Comparison of ENCODE assay signal across 20 mouse cellular contexts in genomic region chr13:18827029-18827428, GRCm38 (mm10).
DNase-seq lines count a peak whose midpoint lies in the region; ATAC-seq and TF ChIP-seq lines count a peak whose summit lies in the region.
"Had no signal": no experiment of that assay in that cellular context is flagged by ENCODE, and none has a peak within 500 bp of the region (broad histone marks: within the 10 kb centered on the region; RNA-seq: fewer than 3 reads in every experiment).

No protein-coding gene starts in this region.

- H3K36me3 ChIP-seq in MEL (ENCODE audit: control insufficient read depth in 1 of 2, insufficient read depth in 2 of 2, low read length in 2 of 2) = peaks cover 0 to 10% of the 10 kb centered on the region in 2 experiments; a peak in 2 of 4 replicates
- peaks cover 3% of the 10 kb centered on the region; the same call in 1 of the 2 replicates for H3K36me3 ChIP-seq in liver, embryonic 14.5 days (replicated peaks; ENCODE audit: control insufficient read depth, insufficient read depth, low read depth)
- H3K36me3 ChIP-seq in hindbrain, postnatal 0 days (ENCODE audit: insufficient read depth, low read length) = peaks cover 4% of the 10 kb centered on the region

- TF ChIP-seq RAD21 in MEL (IDR thresholded peaks at IDR 0.05; ENCODE audit: low read depth, low read length) = no peak

- TF ChIP-seq EP300 in MEL (IDR thresholded peaks at IDR 0.05; ENCODE audit: low read depth in 1 of 2, low read length in 2 of 2) = peak in 1 of 2 experiments; percentile 52; a peak in 2 of 4 replicates
- TF ChIP-seq EP300 in liver, embryonic 14.5 days (IDR thresholded peaks at IDR 0.05; ENCODE audit: low read depth) = peak; percentile 67

- peak; percentile 9 for DNase-seq in MEL (ENCODE audit: low read depth, low spot score)
- DNase-seq in liver, embryonic 14.5 days (ENCODE audit: low read depth in 3 of 3, low spot score in 3 of 3) = peak; percentile 14 to 33 (median 15)
- DNase-seq in hindbrain, postnatal 0 days (ENCODE audit: low spot score) = no peak
- DNase-seq in cerebellum, adult 18-20 months = no peak
- DNase-seq in frontal cortex, postnatal 25 days (ENCODE audit: low spot score in 2 of 2) = no peak
- DNase-seq: adrenal gland, postnatal 10 days; cerebellum, adult 2 months; cerebellum, postnatal 14 days; forebrain, postnatal 0 days; gastrocnemius, postnatal 36 days; heart, adult 11 months; heart, postnatal 4 days had no signal

- H3K79me2 ChIP-seq in MEL (ENCODE audit: control insufficient read depth, insufficient read depth, low read length, poor library complexity) = no peaks in the 10 kb centered on the region

- H3K4me2 ChIP-seq in liver, embryonic 14.5 days (ENCODE audit: low read depth) = no peak overlapping the region
- no peak overlapping the region for H3K4me2 ChIP-seq in hindbrain, postnatal 0 days (ENCODE audit: low read depth, low read length)
- H3K4me2 ChIP-seq: embryonic facial prominence, embryonic 12.5 days; forebrain, embryonic 12.5 days; heart, embryonic 13.5 days; hindbrain, embryonic 12.5 days; intestine, embryonic 15.5 days had no signal

- H3K4me3 ChIP-seq in MEL (ENCODE audit: control insufficient read depth in 1 of 2, insufficient read depth in 1 of 2, low read depth in 2 of 2, low read length in 2 of 2) = no peak overlapping the region
- H3K4me3 ChIP-seq in liver, embryonic 14.5 days (ENCODE audit: insufficient read depth in 1 of 2, low read depth in 2 of 2, low read length in 2 of 2) = no peak overlapping the region
- H3K4me3 ChIP-seq in hindbrain, postnatal 0 days (ENCODE audit: low read length) = no peak overlapping the region
- H3K4me3 ChIP-seq: embryonic facial prominence, embryonic 12.5 days; forebrain, embryonic 12.5 days; heart, embryonic 13.5 days; hindbrain, embryonic 12.5 days; intestine, embryonic 15.5 days had no signal

- 0 out of 2 replicates have a peak, but pooled peaks have one; percentile 42 for ATAC-seq in erythroid progenitor cell, adult 5-6 weeks (replicated peaks; ENCODE audit: low FRiP score, poor library complexity, severe bottlenecking)
- ATAC-seq in liver, embryonic 14.5 days (ENCODE audit: insufficient read depth) = peak; percentile 89
- peak; percentile 90 for ATAC-seq in megakaryocyte-erythroid progenitor cell, adult 5-6 weeks (replicated peaks; ENCODE audit: low FRiP score, low TSS enrichment, poor library complexity, severe bottlenecking)
- ATAC-seq in hindbrain, postnatal 0 days = no peak
- ATAC-seq: forebrain, postnatal 0 days; intestine, embryonic 15.5 days had no signal

- peaks cover 0 to 11% of the 10 kb centered on the region in 2 experiments; a peak in 2 of 4 replicates for H3K4me1 ChIP-seq in MEL (ENCODE audit: control insufficient read depth in 1 of 2, insufficient read depth in 2 of 2, low read length in 2 of 2)
- H3K4me1 ChIP-seq in liver, embryonic 14.5 days (replicated peaks; ENCODE audit: control insufficient read depth in 2 of 2, insufficient read depth in 2 of 2, low read length in 1 of 2) = peaks cover 3 to 13% of the 10 kb centered on the region in 2 experiments; a peak in 3 of 4 replicates
- no peaks in the 10 kb centered on the region for H3K4me1 ChIP-seq in hindbrain, postnatal 0 days (ENCODE audit: insufficient read depth, low read length)
- H3K4me1 ChIP-seq: embryonic facial prominence, embryonic 12.5 days; heart, embryonic 13.5 days; intestine, embryonic 15.5 days had no signal

- TF ChIP-seq POLR2A in MEL (IDR thresholded peaks at IDR 0.05; ENCODE audit: control insufficient read depth in 1 of 2, insufficient read depth in 1 of 2, low read depth in 1 of 2, low read length in 2 of 2, poor library complexity in 1 of 2) = no peak

- no peaks in the 10 kb centered on the region for H3K27me3 ChIP-seq in MEL (ENCODE audit: control insufficient read depth in 1 of 2, insufficient read depth in 2 of 2, low read length in 2 of 2)
- H3K27me3 ChIP-seq in liver, embryonic 14.5 days (ENCODE audit: control insufficient read depth, insufficient read depth, low read length) = no peaks in the 10 kb centered on the region
- no peaks in the 10 kb centered on the region for H3K27me3 ChIP-seq in hindbrain, postnatal 0 days (ENCODE audit: insufficient read depth, low read length)
- H3K27me3 ChIP-seq: CH12.LX; embryonic facial prominence, embryonic 12.5 days; forebrain, embryonic 12.5 days; heart, embryonic 13.5 days; hindbrain, embryonic 12.5 days; intestine, embryonic 15.5 days had no signal

- H3K27ac ChIP-seq in MEL (ENCODE audit: control insufficient read depth, low read depth, low read length) = no peak overlapping the region; the same call in 1 of the 2 replicates
- no peak overlapping the region for H3K27ac ChIP-seq in liver, embryonic 14.5 days
- H3K27ac ChIP-seq in hindbrain, postnatal 0 days = no peak overlapping the region
- H3K27ac ChIP-seq: embryonic facial prominence, embryonic 12.5 days; forebrain, embryonic 12.5 days; heart, embryonic 13.5 days; hindbrain, embryonic 12.5 days; intestine, embryonic 15.5 days had no signal

- no peak for TF ChIP-seq CTCF in MEL (IDR thresholded peaks at IDR 0.05 in 2 of 3, conservative IDR thresholded peaks at IDR 0.05 in 1 of 3; ENCODE audit: control insufficient read depth in 1 of 3, insufficient read depth in 1 of 3, low read depth in 2 of 3, low read length in 3 of 3, poor library complexity in 1 of 3, severe bottlenecking in 1 of 3)
- no peak for TF ChIP-seq CTCF in liver, embryonic 14.5 days (IDR thresholded peaks at IDR 0.05; ENCODE audit: low read depth)
- TF ChIP-seq CTCF in hindbrain, postnatal 0 days (IDR thresholded peaks at IDR 0.05; ENCODE audit: low read depth) = no peak

- H3K9me3 ChIP-seq in MEL (replicated peaks; ENCODE audit: insufficient read depth, low read length) = no peaks in the 10 kb centered on the region
- H3K9me3 ChIP-seq in liver, embryonic 14.5 days (ENCODE audit: control insufficient read depth, low read length) = no peaks in the 10 kb centered on the region
- no peaks in the 10 kb centered on the region for H3K9me3 ChIP-seq in hindbrain, postnatal 0 days (ENCODE audit: low read length)
- H3K9me3 ChIP-seq: embryonic facial prominence, embryonic 12.5 days; forebrain, embryonic 12.5 days; heart, embryonic 13.5 days; hindbrain, embryonic 12.5 days; intestine, embryonic 15.5 days had no signal

- WGBS in liver, embryonic 14.5 days (ENCODE audit: insufficient replicate concordance) = 49% methylated on average over 10 of the region's 10 CpGs
- WGBS in hindbrain, postnatal 0 days = 94% methylated on average over 10 of the region's 10 CpGs

- H3K9ac ChIP-seq in MEL (ENCODE audit: control insufficient read depth, low read depth, low read length, poor library complexity, severe bottlenecking) = no peak overlapping the region
- no peak overlapping the region for H3K9ac ChIP-seq in liver, embryonic 14.5 days (replicated peaks)
- H3K9ac ChIP-seq in hindbrain, postnatal 0 days (replicated peaks; ENCODE audit: low read length) = no peak overlapping the region
- H3K9ac ChIP-seq: embryonic facial prominence, embryonic 12.5 days; forebrain, embryonic 12.5 days; forebrain, postnatal 0 days; heart, embryonic 13.5 days; hindbrain, embryonic 12.5 days; intestine, embryonic 15.5 days had no signal

TF ChIP-seq in MEL, 35 proteins besides CTCF, POLR2A, EP300 and RAD21:
- TF ChIP-seq MXI1 (IDR thresholded peaks at IDR 0.05; ENCODE audit: low read depth, low read length) (no peak), TCF12 (IDR thresholded peaks at IDR 0.05; ENCODE audit: low read depth, low read length) (peak; percentile 71), SIN3A (IDR thresholded peaks at IDR 0.05; ENCODE audit: low read length) (no peak), TAL1 (IDR thresholded peaks at IDR 0.05; ENCODE audit: low read length) (no peak), GATA1 (IDR thresholded peaks at IDR 0.05; ENCODE audit: low read depth, low read length) (peak; percentile 55), ETS1 (IDR thresholded peaks at IDR 0.05; ENCODE audit: low read depth, low read length) (no peak; the same call in 1 of the 2 replicates), RCOR1 (IDR thresholded peaks at IDR 0.05; ENCODE audit: low read depth, low read length) (no peak), E2F4 (IDR thresholded peaks at IDR 0.05; ENCODE audit: borderline replicate concordance, low read depth, low read length) (no peak), BHLHE40 (IDR thresholded peaks at IDR 0.05; ENCODE audit: borderline replicate concordance, low read depth, low read length) (peak; percentile 51; the same call in 1 of the 2 replicates), POLR2AphosphoS5 (IDR thresholded peaks at IDR 0.05; ENCODE audit: borderline replicate concordance, low read depth, low read length) (no peak), ZMIZ1 (IDR thresholded peaks at IDR 0.05; ENCODE audit: low read depth, low read length) (no peak), NRF1 (IDR thresholded peaks at IDR 0.05; ENCODE audit: insufficient read depth, low read depth, low read length, poor library complexity, severe bottlenecking) (no peak)

Comparison
In these comparisons a context has a peak if more than half of its experiments do, and no peak if none do; other contexts are left out.
1. DNase-seq: peak in MEL (single experiment) and liver, embryonic 14.5 days (3 of 3); none in hindbrain, postnatal 0 days (single experiment), cerebellum, adult 18-20 months (0 of 2) and frontal cortex, postnatal 25 days (0 of 2).